Mouse (Mus musculus): Measurements from ENCODE around the gene Pbx2. TPM values are rescaled to one million over a fixed set of nuclear protein-coding genes. Genes with fewer than 3 reads are reported as not detected.

Gene Pbx2
- polyA plus RNA-seq, 1 experiment = 43.9 TPM

DNA sequence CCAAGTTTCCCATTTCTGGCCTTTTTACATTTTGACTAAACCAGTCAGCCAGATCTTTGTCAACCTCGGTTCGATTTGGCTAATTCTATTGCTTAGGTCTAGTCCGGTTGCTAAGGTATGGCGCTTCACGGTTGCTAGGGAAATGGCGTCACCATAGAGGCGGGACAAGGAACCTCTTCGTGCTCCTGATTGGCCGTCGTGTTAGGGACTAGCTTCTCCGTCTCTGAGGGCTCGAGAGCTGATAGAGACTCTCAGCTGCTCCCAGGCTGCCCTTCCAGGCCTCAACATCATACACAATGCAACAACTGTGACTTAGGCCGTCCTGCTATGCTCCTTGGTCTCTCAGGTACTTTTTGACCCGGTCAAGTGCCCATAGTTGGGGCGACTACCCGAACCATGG is 53.5 kb downstream of the Pbx2 start, which contains the start of gene Fkbpl:
TSS of gene Fkbpl (plus strand) at position 157 of the 400 bp plus-strand sequence.
- Histone ChIP-seq H3K4me1 (ENCODE audit: control insufficient read depth, insufficient read depth, low read length) (peaks cover 6% of the 10 kb centered on the region; the same call in 1 of the 2 replicates), H3K4me3 (ENCODE audit: insufficient read depth, low read length) (peak within 1 kb of the TSS; percentile 76), H3K27ac (ENCODE audit: insufficient read depth, low read length) (0 out of 2 replicates have a peak within 1 kb of the TSS, but pooled peaks have one; percentile 23)
- TF ChIP-seq POLR2A (IDR thresholded peaks at IDR 0.05; ENCODE audit: low read depth, low read length) (peak; percentile 91), CTCF (IDR thresholded peaks at IDR 0.05; ENCODE audit: borderline replicate concordance, insufficient read depth, low read length) (no peak)

DNA sequence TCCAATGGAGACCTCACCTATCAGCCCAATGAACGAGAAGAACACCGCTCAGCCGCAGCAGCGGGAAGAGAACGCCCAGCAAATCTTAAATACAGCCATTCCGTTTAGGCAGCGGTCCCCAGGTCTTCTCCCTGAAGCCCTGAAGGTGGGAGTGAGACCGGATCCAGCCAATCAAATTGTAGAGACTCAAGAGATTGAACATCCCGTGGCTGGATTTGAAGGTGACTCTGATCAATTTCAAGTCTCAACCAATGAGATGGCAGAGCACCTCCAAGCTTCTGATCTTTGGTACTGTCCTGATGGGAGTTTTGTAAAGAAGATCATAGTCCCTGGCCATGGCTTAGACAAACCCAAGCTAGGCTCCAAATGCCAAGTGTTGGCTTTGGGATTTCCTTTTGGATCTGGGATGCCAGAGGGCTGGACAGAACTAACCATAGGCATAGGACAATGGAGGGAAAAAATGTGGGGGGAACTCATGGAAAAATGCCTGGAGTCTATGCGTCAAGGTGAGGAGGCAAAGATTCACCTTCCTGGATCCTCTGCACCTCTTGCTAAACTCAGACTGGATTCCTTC is 54.3 kb downstream of the Pbx2 start:
- H3K27ac ChIP-seq (ENCODE audit: insufficient read depth, low read length) = no peak overlapping the region
- H3K4me3 ChIP-seq (ENCODE audit: insufficient read depth, low read length) = peak overlapping the region; percentile 76
- TF ChIP-seq CTCF (IDR thresholded peaks at IDR 0.05; ENCODE audit: borderline replicate concordance, insufficient read depth, low read length) (no peak), POLR2A (IDR thresholded peaks at IDR 0.05; ENCODE audit: low read depth, low read length) (no peak)

DNA sequence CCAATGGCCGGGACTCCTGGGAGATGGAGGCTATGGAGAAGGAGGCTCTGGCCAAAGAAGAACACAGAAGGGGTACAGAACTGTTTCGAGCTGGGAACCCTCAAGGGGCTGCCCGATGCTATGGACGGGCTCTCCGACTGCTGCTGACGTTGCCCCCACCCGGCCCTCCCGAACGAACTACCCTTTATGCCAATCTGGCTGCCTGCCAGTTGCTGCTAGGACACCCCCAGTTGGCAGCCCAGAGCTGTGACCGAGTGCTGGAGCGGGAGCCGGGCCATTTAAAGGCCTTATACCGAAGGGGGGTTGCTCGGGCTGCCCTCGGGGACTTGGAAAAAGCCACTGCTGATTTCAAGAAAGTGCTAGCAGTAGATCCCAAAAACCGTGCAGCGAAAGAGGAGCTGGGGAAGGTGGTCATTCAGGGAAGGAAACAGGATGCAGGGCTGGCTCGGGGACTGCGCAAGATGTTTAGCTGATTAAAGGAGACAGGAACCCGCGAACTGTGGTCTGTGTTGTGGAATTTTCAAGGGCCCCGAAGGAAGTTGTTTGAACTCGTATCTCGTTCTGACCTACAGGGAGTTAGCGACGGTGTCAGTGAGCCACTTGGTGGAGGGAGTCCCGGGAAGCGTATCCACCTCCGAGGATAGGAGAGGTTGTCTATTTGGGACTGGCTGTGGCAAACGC is 54.9 kb downstream of the Pbx2 start:
- no peak overlapping the region for H3K4me3 ChIP-seq (ENCODE audit: insufficient read depth, low read length)
- TF ChIP-seq CTCF (IDR thresholded peaks at IDR 0.05; ENCODE audit: borderline replicate concordance, insufficient read depth, low read length) (no peak), POLR2A (IDR thresholded peaks at IDR 0.05; ENCODE audit: low read depth, low read length) (no peak)
- 0 out of 2 replicates have a peak, but pooled peaks cover 4% of the 10 kb centered on the region for H3K4me1 ChIP-seq (ENCODE audit: control insufficient read depth, insufficient read depth, low read length)
- H3K27ac ChIP-seq (ENCODE audit: insufficient read depth, low read length) = no peak overlapping the region

More for the DNA sequence above, 54.3 kb downstream of the Pbx2 start:
- peaks cover 6% of the 10 kb centered on the region; the same call in 1 of the 2 replicates for H3K4me1 ChIP-seq (ENCODE audit: control insufficient read depth, insufficient read depth, low read length)

Other genes with a start within 250 kb of the Pbx2 start
- gene Btnl2, start 236.4 kb upstream of the Pbx2 start, polyA plus RNA-seq (2011; ENCODE audit: insufficient read length, low read depth, missing spikeins) = not detected in 2 replicates
- not detected in 2 replicates for gene Btnl1, start 214.1 kb upstream of the Pbx2 start, polyA plus RNA-seq (2011; ENCODE audit: insufficient read length, low read depth, missing spikeins)
- not detected in 2 replicates for gene BC051142, start 192.4 kb upstream of the Pbx2 start, polyA plus RNA-seq (2011; ENCODE audit: insufficient read length, low read depth, missing spikeins)
- gene Btnl4, start 113.9 kb upstream of the Pbx2 start, polyA plus RNA-seq (2011; ENCODE audit: insufficient read length, low read depth, missing spikeins) = not detected in 2 replicates
- gene Btnl6, start 73.9 kb upstream of the Pbx2 start, polyA plus RNA-seq (2011; ENCODE audit: insufficient read length, low read depth, missing spikeins) = not detected in 2 replicates
- gene Notch4, start 27.0 kb upstream of the Pbx2 start, polyA plus RNA-seq (2011; ENCODE audit: insufficient read length, low read depth, missing spikeins) = 0.28 and 0.56 TPM in 2 replicates
- 0.99 and 1.0 TPM in 2 replicates for gene Gpsm3, start 1.5 kb upstream of the Pbx2 start, polyA plus RNA-seq (2011; ENCODE audit: insufficient read length, low read depth, missing spikeins)
- gene Ager, start 6.6 kb downstream of the Pbx2 start, polyA plus RNA-seq (2011; ENCODE audit: insufficient read length, low read depth, missing spikeins) = 0.70 and 0.83 TPM in 2 replicates
- gene Rnf5, start 12.4 kb downstream of the Pbx2 start, polyA plus RNA-seq (2011; ENCODE audit: insufficient read length, low read depth, missing spikeins) = 34.1 and 41.0 TPM in 2 replicates
- gene Agpat1, start 13.0 kb downstream of the Pbx2 start, polyA plus RNA-seq (2011; ENCODE audit: insufficient read length, low read depth, missing spikeins) = 97.5 and 109 TPM in 2 replicates
- gene Egfl8, start 24.7 kb downstream of the Pbx2 start, polyA plus RNA-seq (2011; ENCODE audit: insufficient read length, low read depth, missing spikeins) = 0.48 and 0.51 TPM in 2 replicates
- gene Ppt2, start 37.2 kb downstream of the Pbx2 start, polyA plus RNA-seq (2011; ENCODE audit: insufficient read length, low read depth, missing spikeins) = 28.2 and 32.3 TPM in 2 replicates
- 0.53 TPM in 1 of 2 replicates, not detected in the other for gene Prrt1, start 38.3 kb downstream of the Pbx2 start, polyA plus RNA-seq (2011; ENCODE audit: insufficient read length, low read depth, missing spikeins)
- 17.9 and 20.2 TPM in 2 replicates for gene Fkbpl, start 53.5 kb downstream of the Pbx2 start, polyA plus RNA-seq (2011; ENCODE audit: insufficient read length, low read depth, missing spikeins)
- 65.2 and 83.8 TPM in 2 replicates for gene Atf6b, start 55.9 kb downstream of the Pbx2 start, polyA plus RNA-seq (2011; ENCODE audit: insufficient read length, low read depth, missing spikeins)
- gene Tnxb, start 79.3 kb downstream of the Pbx2 start, polyA plus RNA-seq (2011; ENCODE audit: insufficient read length, low read depth, missing spikeins) = 0.19 and 0.20 TPM in 2 replicates
- 0.58 and 2.1 TPM in 2 replicates for gene C4b, start 152.6 kb downstream of the Pbx2 start, polyA plus RNA-seq (2011; ENCODE audit: insufficient read length, low read depth, missing spikeins)
- not detected in 2 replicates for gene Cyp21a1, start 213.3 kb downstream of the Pbx2 start, polyA plus RNA-seq (2011; ENCODE audit: insufficient read length, low read depth, missing spikeins)
- 17.9 and 19.2 TPM in 2 replicates for gene Stk19, start 245.7 kb downstream of the Pbx2 start, polyA plus RNA-seq (2011; ENCODE audit: insufficient read length, low read depth, missing spikeins)
- gene Dxo, start 245.8 kb downstream of the Pbx2 start, polyA plus RNA-seq (2011; ENCODE audit: insufficient read length, low read depth, missing spikeins) = 21.9 and 25.0 TPM in 2 replicates

Measured in embryonic fibroblast, embryonic 13.5 days (primary cell).